Mouse (Mus musculus): Measurements from ENCODE around the gene Ehbp1l1. TPM values are rescaled to one million over a fixed set of nuclear protein-coding genes. Genes with fewer than 3 reads are reported as not detected.

Gene Ehbp1l1
- polyA plus RNA-seq, 1 experiment from 2014 or later, result 49.8 TPM

DNA sequence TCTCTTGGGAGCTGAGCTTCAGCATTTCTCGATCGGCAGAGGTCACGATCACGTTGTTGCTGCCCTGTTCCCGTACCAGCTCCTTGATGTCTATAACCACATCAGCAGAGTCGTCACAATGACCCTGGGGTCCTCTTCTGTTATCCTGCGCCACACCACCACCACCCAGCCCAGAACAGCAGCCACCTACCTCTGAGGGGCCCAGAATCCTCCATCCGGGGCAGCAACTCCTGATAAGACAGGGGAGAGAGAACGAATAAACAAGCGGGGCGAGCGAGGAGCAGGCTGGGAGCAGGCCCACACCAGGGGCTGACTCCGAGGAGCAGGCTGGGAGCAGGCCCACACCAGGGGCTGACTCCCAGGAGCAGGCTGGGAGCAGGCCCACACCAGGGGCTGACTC lies 39.7 kb downstream of the Ehbp1l1 start:
- Histone ChIP-seq H3K4me2 (replicated peaks; ENCODE audit: low read depth) (no peak overlapping the region), H3K9ac (ENCODE audit: low read depth, low read length) (no peak overlapping the region), H3K36me3 (ENCODE audit: control insufficient read depth, insufficient read depth) (peaks cover 55% of the 10 kb centered on the region), H3K4me1 (replicated peaks; ENCODE audit: control insufficient read depth, insufficient read depth, low read length) (peaks cover 11% of the 10 kb centered on the region; the same call in 1 of the 2 replicates), H3K4me3 (ENCODE audit: low read depth, low read length) (no peak overlapping the region), H3K27me3 (replicated peaks; ENCODE audit: control insufficient read depth, insufficient read depth, low read length) (no peaks in the 10 kb centered on the region), H3K27ac (ENCODE audit: low read depth, low read length) (no peak overlapping the region), H3K9me3 (ENCODE audit: control insufficient read depth) (no peaks in the 10 kb centered on the region)
- no peak for ATAC-seq
- TF ChIP-seq CTCF (IDR thresholded peaks at IDR 0.05; ENCODE audit: low read depth), result no peak
- 80% methylated on average over 13 of the region's 13 CpGs for WGBS

DNA sequence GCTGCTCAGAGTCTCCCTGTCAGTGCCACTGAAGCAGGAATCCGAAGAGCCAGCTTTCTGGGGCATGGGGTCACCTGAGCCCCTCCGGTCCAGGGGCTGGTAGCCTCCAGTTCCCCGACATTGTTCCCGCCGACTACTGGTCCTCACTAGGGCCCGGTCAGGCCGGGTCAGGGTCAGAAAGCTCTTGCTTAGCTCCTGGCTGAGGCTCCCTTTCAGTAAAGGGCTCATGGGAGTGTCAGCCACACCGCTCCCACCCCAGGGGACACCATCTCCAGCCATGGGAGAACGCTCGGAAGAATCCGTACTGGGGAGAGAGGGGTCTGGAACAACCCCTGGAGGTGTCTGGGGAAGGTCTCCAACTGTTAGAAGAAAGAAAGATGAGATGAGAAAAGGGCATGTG lies 40.3 kb downstream of the Ehbp1l1 start:
- no peak for ATAC-seq
- Histone ChIP-seq H3K4me2 (replicated peaks; ENCODE audit: low read depth) (no peak overlapping the region), H3K27me3 (replicated peaks; ENCODE audit: control insufficient read depth, insufficient read depth, low read length) (no peaks in the 10 kb centered on the region), H3K4me3 (ENCODE audit: low read depth, low read length) (no peak overlapping the region), H3K4me1 (replicated peaks; ENCODE audit: control insufficient read depth, insufficient read depth, low read length) (peaks cover 7% of the 10 kb centered on the region; the same call in 1 of the 2 replicates), H3K27ac (ENCODE audit: low read depth, low read length) (no peak overlapping the region), H3K9ac (ENCODE audit: low read depth, low read length) (no peak overlapping the region), H3K36me3 (ENCODE audit: control insufficient read depth, insufficient read depth) (peaks cover 61% of the 10 kb centered on the region), H3K9me3 (ENCODE audit: control insufficient read depth) (no peaks in the 10 kb centered on the region)
- 96% methylated on average over 11 of the region's 11 CpGs for WGBS
- TF ChIP-seq CTCF (IDR thresholded peaks at IDR 0.05; ENCODE audit: low read depth), result no peak

DNA sequence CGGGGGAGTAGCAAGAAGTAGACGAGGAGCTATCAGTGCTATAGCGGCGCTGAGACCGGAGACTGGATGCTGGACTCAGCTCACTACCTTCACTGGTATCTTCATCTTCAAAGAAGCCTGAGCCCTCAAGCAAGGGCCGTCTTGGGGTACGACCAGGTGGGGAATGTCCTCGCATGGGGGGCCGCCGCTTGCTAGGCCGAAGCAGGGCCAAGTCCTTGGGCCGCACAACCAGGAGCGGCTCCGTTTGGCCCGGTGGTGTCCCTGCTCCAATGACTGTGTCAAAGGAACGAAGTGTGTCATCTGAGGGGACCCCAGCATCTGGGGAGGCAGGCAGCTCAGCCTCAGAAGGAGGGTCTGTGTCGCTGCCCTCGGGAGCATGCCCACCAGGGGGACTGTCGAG lies 40.7 kb downstream of the Ehbp1l1 start:
- ATAC-seq, result no peak
- no peaks in the 10 kb centered on the region for H3K9me3 ChIP-seq (ENCODE audit: control insufficient read depth)
- H3K36me3 ChIP-seq (ENCODE audit: control insufficient read depth, insufficient read depth), result peaks cover 65% of the 10 kb centered on the region
- H3K4me1 ChIP-seq (replicated peaks; ENCODE audit: control insufficient read depth, insufficient read depth, low read length), result peaks cover 7% of the 10 kb centered on the region; the same call in 1 of the 2 replicates
- no peaks in the 10 kb centered on the region for H3K27me3 ChIP-seq (replicated peaks; ENCODE audit: control insufficient read depth, insufficient read depth, low read length)
- WGBS, result 96% methylated on average over 19 of the region's 19 CpGs
- TF ChIP-seq CTCF (IDR thresholded peaks at IDR 0.05; ENCODE audit: low read depth), result no peak
- H3K9ac ChIP-seq (ENCODE audit: low read depth, low read length), result no peak overlapping the region
- H3K27ac ChIP-seq (ENCODE audit: low read depth, low read length), result no peak overlapping the region
- no peak overlapping the region for H3K4me3 ChIP-seq (ENCODE audit: low read depth, low read length)
- H3K4me2 ChIP-seq (replicated peaks; ENCODE audit: low read depth), result no peak overlapping the region

DNA sequence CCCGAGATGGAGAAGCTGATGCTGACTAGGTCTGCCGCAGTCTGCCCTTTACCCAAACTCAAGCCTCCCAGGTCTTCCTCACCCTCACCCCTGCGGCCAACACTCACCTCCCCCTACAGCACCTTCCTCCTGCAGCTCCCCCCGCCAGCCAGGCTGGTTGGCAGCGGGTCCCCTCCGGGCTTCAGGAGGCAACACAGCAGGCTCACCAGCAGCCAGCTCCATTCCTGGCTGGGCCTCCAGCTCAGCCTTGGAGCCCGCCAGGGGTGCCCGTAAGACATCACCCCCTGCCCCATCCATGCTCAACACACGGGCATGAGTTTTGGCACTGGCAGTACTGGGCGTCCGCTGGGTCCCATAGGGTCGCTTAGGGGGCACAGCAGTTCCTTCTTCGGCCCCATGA lies 41.1 kb downstream of the Ehbp1l1 start:
- H3K27ac ChIP-seq (ENCODE audit: low read depth, low read length), result no peak overlapping the region
- no peak overlapping the region for H3K4me3 ChIP-seq (ENCODE audit: low read depth, low read length)
- H3K27me3 ChIP-seq (replicated peaks; ENCODE audit: control insufficient read depth, insufficient read depth, low read length), result no peaks in the 10 kb centered on the region
- no peaks in the 10 kb centered on the region for H3K9me3 ChIP-seq (ENCODE audit: control insufficient read depth)
- TF ChIP-seq CTCF (IDR thresholded peaks at IDR 0.05; ENCODE audit: low read depth), result no peak
- peaks cover 69% of the 10 kb centered on the region for H3K36me3 ChIP-seq (ENCODE audit: control insufficient read depth, insufficient read depth)
- H3K9ac ChIP-seq (ENCODE audit: low read depth, low read length), result no peak overlapping the region
- ATAC-seq, result no peak
- H3K4me1 ChIP-seq (replicated peaks; ENCODE audit: control insufficient read depth, insufficient read depth, low read length), result peaks cover 7% of the 10 kb centered on the region; the same call in 1 of the 2 replicates
- no peak overlapping the region for H3K4me2 ChIP-seq (replicated peaks; ENCODE audit: low read depth)
- 90% methylated on average over 13 of the region's 13 CpGs for WGBS

DNA sequence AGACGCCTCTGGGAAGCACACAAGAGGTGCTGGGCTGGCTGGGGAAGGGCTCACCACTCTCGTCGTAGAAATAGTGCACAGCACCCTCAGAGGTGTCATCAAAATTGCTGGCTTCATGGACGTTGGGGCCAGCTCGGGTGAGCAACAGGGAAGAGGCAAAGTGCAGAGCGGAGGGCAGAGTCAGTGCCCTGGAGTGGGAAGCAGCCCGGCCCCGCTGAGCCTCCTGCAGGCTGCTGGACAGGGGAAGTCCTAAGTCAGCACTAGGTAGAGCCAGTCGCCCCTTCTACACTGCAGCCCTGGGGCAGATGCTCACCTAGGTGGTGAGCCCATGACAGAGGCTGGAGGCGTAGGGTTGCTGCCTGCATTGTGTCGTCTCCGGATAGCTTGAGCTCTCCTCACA lies 41.9 kb downstream of the Ehbp1l1 start:
- no peak overlapping the region; the same call in 1 of the 2 replicates for H3K27ac ChIP-seq (ENCODE audit: low read depth, low read length)
- H3K36me3 ChIP-seq (ENCODE audit: control insufficient read depth, insufficient read depth), result peaks cover 77% of the 10 kb centered on the region
- no peak overlapping the region for H3K4me2 ChIP-seq (replicated peaks; ENCODE audit: low read depth)
- H3K9me3 ChIP-seq (ENCODE audit: control insufficient read depth), result no peaks in the 10 kb centered on the region
- peaks cover 7% of the 10 kb centered on the region; the same call in 1 of the 2 replicates for H3K4me1 ChIP-seq (replicated peaks; ENCODE audit: control insufficient read depth, insufficient read depth, low read length)
- no peak for TF ChIP-seq CTCF (IDR thresholded peaks at IDR 0.05; ENCODE audit: low read depth)
- 80% methylated on average over 12 of the region's 12 CpGs for WGBS
- no peak overlapping the region for H3K4me3 ChIP-seq (ENCODE audit: low read depth, low read length)
- no peak for ATAC-seq
- no peaks in the 10 kb centered on the region for H3K27me3 ChIP-seq (replicated peaks; ENCODE audit: control insufficient read depth, insufficient read depth, low read length)
- H3K9ac ChIP-seq (ENCODE audit: low read depth, low read length), result no peak overlapping the region

DNA sequence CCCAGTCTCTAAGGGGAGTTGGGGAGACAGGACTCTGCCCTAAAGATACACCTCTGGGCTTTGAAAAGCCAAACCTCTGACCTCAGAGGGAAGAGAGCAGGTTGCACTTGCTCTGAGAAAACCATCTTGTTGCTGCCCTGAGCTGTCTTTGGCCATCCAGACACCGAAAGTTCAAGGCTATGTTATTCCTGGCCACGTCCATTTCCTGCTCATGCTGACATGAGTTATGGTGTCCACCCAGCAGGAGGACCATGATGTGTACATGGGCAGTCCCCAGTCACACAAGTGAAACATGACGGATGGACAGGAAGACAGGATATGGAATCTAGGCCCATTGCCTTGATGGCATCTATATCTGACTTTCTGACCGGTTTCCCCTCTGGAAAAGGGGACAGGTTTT lies 45.7 kb downstream of the Ehbp1l1 start:
- TF ChIP-seq CTCF (IDR thresholded peaks at IDR 0.05; ENCODE audit: low read depth), result no peak
- H3K27ac ChIP-seq (ENCODE audit: low read depth, low read length), result no peak overlapping the region; the same call in 1 of the 2 replicates
- ATAC-seq, result no peak
- no peak overlapping the region for H3K4me3 ChIP-seq (ENCODE audit: low read depth, low read length)
- no peak overlapping the region for H3K9ac ChIP-seq (ENCODE audit: low read depth, low read length)
- H3K27me3 ChIP-seq (replicated peaks; ENCODE audit: control insufficient read depth, insufficient read depth, low read length), result no peaks in the 10 kb centered on the region
- H3K36me3 ChIP-seq (ENCODE audit: control insufficient read depth, insufficient read depth), result peaks cover 93% of the 10 kb centered on the region
- 86% methylated on average over 4 of the region's 4 CpGs for WGBS
- H3K9me3 ChIP-seq (ENCODE audit: control insufficient read depth), result no peaks in the 10 kb centered on the region
- H3K4me2 ChIP-seq (replicated peaks; ENCODE audit: low read depth), result no peak overlapping the region
- H3K4me1 ChIP-seq (replicated peaks; ENCODE audit: control insufficient read depth, insufficient read depth, low read length), result no peaks in the 10 kb centered on the region

DNA sequence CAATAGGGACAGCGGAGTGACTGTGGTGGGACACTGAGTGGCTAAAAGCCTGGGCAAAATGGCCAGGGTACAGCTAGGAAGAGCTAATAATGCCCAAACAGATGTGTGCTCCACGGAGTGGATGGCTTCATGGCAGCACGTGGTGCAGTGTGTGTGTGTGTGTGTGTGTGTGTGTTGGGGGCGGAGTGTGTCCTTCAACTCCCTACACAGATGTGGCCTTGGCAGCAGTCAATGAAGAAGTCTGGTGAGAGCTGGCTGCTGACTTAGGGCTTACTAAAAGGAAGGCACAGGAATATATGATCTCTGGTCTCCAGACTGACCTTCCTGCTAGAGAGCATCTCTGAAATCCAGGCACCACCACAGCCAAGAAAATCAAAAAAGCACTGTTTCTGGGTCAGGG lies 57.7 kb downstream of the Ehbp1l1 start:
- Histone ChIP-seq H3K36me3 (ENCODE audit: control insufficient read depth, insufficient read depth) (peaks cover 75% of the 10 kb centered on the region), H3K27me3 (replicated peaks; ENCODE audit: control insufficient read depth, insufficient read depth, low read length) (no peaks in the 10 kb centered on the region), H3K27ac (ENCODE audit: low read depth, low read length) (no peak overlapping the region), H3K4me3 (ENCODE audit: low read depth, low read length) (no peak overlapping the region), H3K9me3 (ENCODE audit: control insufficient read depth) (no peaks in the 10 kb centered on the region), H3K4me1 (replicated peaks; ENCODE audit: control insufficient read depth, insufficient read depth, low read length) (no peaks in the 10 kb centered on the region; the same call in 1 of the 2 replicates), H3K9ac (ENCODE audit: low read depth, low read length) (no peak overlapping the region), H3K4me2 (replicated peaks; ENCODE audit: low read depth) (no peak overlapping the region)
- no peak for ATAC-seq
- TF ChIP-seq CTCF (IDR thresholded peaks at IDR 0.05; ENCODE audit: low read depth), result no peak
- WGBS, result 81% methylated on average over 4 of the region's 4 CpGs

Data from intestine, postnatal 0 days (tissue).